Comparison of ENCODE assay signal across 22 mouse cellular contexts in genomic region chr6:105788462-105788861, GRCm38 (mm10).
A peak's percentile ranks its signal among the peaks of the same experiment; 100 is the strongest.
DNase-seq lines count a peak whose midpoint lies in the region; ATAC-seq and TF ChIP-seq lines count a peak whose summit lies in the region.
"Had no signal": no experiment of that assay in that cellular context is flagged by ENCODE, and none has a peak within 500 bp of the region (broad histone marks: within the 10 kb centered on the region; RNA-seq: fewer than 3 reads in every experiment).

No protein-coding gene starts in this region.

- H3K9ac ChIP-seq in forebrain, postnatal 0 days = no peak overlapping the region
- H3K9ac ChIP-seq in lung, postnatal 0 days (replicated peaks; ENCODE audit: low read depth) = no peak overlapping the region
- H3K9ac ChIP-seq: embryonic facial prominence, embryonic 15.5 days; midbrain, embryonic 12.5 days had no signal

- TF ChIP-seq CTCF in forebrain, postnatal 0 days (IDR thresholded peaks at IDR 0.05; ENCODE audit: low read depth) = 0 out of 2 replicates have a peak, but pooled peaks have one; percentile 22
- 0 out of 2 replicates have a peak, but pooled peaks have one; percentile 10 for TF ChIP-seq CTCF in lung, postnatal 0 days (IDR thresholded peaks at IDR 0.05)
- 0 out of 2 replicates have a peak, but pooled peaks have one; percentile 3 for TF ChIP-seq CTCF in brain, embryonic 14.5 days (IDR thresholded peaks at IDR 0.05; ENCODE audit: borderline replicate concordance, extremely low read depth, insufficient read depth, insufficient read length)

- TF ChIP-seq POLR2A in brain, embryonic 14.5 days (IDR thresholded peaks at IDR 0.05; ENCODE audit: borderline replicate concordance, extremely low read depth, insufficient read depth, insufficient read length, poor library complexity, severe bottlenecking) = no peak

- 95% methylated on average over 2 of the region's 2 CpGs for WGBS in forebrain, postnatal 0 days
- WGBS in forebrain, embryonic 10.5 days = 95% methylated on average over 2 of the region's 2 CpGs
- WGBS in lung, postnatal 0 days = 92% methylated on average over 2 of the region's 2 CpGs

- H3K36me3 ChIP-seq in forebrain, postnatal 0 days (ENCODE audit: insufficient read depth) = no peaks in the 10 kb centered on the region
- no peaks in the 10 kb centered on the region for H3K36me3 ChIP-seq in forebrain, embryonic 10.5 days (replicated peaks)
- H3K36me3 ChIP-seq in lung, postnatal 0 days (ENCODE audit: insufficient read depth, low read length) = no peaks in the 10 kb centered on the region
- H3K36me3 ChIP-seq: embryonic facial prominence, embryonic 15.5 days; midbrain, embryonic 12.5 days had no signal

- no peak for TF ChIP-seq EP300 in lung, postnatal 0 days (IDR thresholded peaks at IDR 0.05)

- no peak overlapping the region for H3K4me2 ChIP-seq in forebrain, postnatal 0 days (ENCODE audit: low read depth)
- no peak overlapping the region for H3K4me2 ChIP-seq in lung, postnatal 0 days (replicated peaks; ENCODE audit: low read depth, low read length)
- H3K4me2 ChIP-seq: embryonic facial prominence, embryonic 15.5 days; heart, embryonic 11.5 days; midbrain, embryonic 12.5 days had no signal

- H3K9me3 ChIP-seq in forebrain, postnatal 0 days (ENCODE audit: low read length) = no peaks in the 10 kb centered on the region
- no peaks in the 10 kb centered on the region for H3K9me3 ChIP-seq in forebrain, embryonic 10.5 days
- no peaks in the 10 kb centered on the region for H3K9me3 ChIP-seq in lung, postnatal 0 days (ENCODE audit: low read length)
- H3K9me3 ChIP-seq: embryonic facial prominence, embryonic 15.5 days; midbrain, embryonic 12.5 days had no signal

- no peaks in the 10 kb centered on the region for H3K27me3 ChIP-seq in forebrain, postnatal 0 days (ENCODE audit: insufficient read depth, low read length)
- H3K27me3 ChIP-seq in forebrain, embryonic 10.5 days (ENCODE audit: poor library complexity, severe bottlenecking) = no peaks in the 10 kb centered on the region
- no peaks in the 10 kb centered on the region for H3K27me3 ChIP-seq in lung, postnatal 0 days (replicated peaks; ENCODE audit: insufficient read depth, low read length)
- H3K27me3 ChIP-seq: CH12.LX; embryonic facial prominence, embryonic 15.5 days; midbrain, embryonic 12.5 days had no signal

- no peak overlapping the region for H3K27ac ChIP-seq in forebrain, postnatal 0 days (ENCODE audit: low read depth, low read length)
- no peak overlapping the region for H3K27ac ChIP-seq in forebrain, embryonic 10.5 days
- H3K27ac ChIP-seq in lung, postnatal 0 days (ENCODE audit: low read length) = no peak overlapping the region
- H3K27ac ChIP-seq: embryonic facial prominence, embryonic 15.5 days; midbrain, embryonic 12.5 days had no signal

- H3K4me1 ChIP-seq in forebrain, postnatal 0 days (ENCODE audit: insufficient read depth) = no peaks in the 10 kb centered on the region
- no peaks in the 10 kb centered on the region for H3K4me1 ChIP-seq in forebrain, embryonic 10.5 days
- H3K4me1 ChIP-seq in lung, postnatal 0 days (ENCODE audit: insufficient read depth, low read depth, low read length) = no peaks in the 10 kb centered on the region
- H3K4me1 ChIP-seq: embryonic facial prominence, embryonic 15.5 days; midbrain, embryonic 12.5 days had no signal

- H3K4me3 ChIP-seq in forebrain, postnatal 0 days (ENCODE audit: low read depth, low read length) = no peak overlapping the region
- H3K4me3 ChIP-seq in forebrain, embryonic 10.5 days = no peak overlapping the region
- no peak overlapping the region for H3K4me3 ChIP-seq in lung, postnatal 0 days (ENCODE audit: low read depth, low read length)
- H3K4me3 ChIP-seq: embryonic facial prominence, embryonic 15.5 days; midbrain, embryonic 12.5 days had no signal

- no peak for DNase-seq in forebrain, postnatal 0 days
- DNase-seq in forebrain, embryonic 10.5 days (ENCODE audit: extremely low spot score, low spot score) = no peak
- no peak for DNase-seq in lung, postnatal 0 days (ENCODE audit: low spot score)
- DNase-seq in lung, postnatal 36 days = no peak
- DNase-seq in brain, embryonic 14.5 days (ENCODE audit: low read depth) = peak; percentile 37
- DNase-seq in telencephalon, adult 2 months (ENCODE audit: low read depth, low spot score) = peak; percentile 10
- DNase-seq in ovary, adult 18-20 months (ENCODE audit: low spot score) = no peak
- DNase-seq: adrenal gland, postnatal 25 days; B cell, adult 2 months; cerebellum, adult 11 months; cerebellum, adult 9-11 months; kidney, postnatal 4 days; lung, postnatal 10 days; thymus, adult 2 months; thymus, postnatal 4 days had no signal

- no peak for ATAC-seq in forebrain, postnatal 0 days
- ATAC-seq in lung, postnatal 0 days = no peak
- no peak for ATAC-seq in granulocyte monocyte progenitor cell, adult 5-6 weeks (replicated peaks; ENCODE audit: poor library complexity, severe bottlenecking)
- ATAC-seq: hindbrain, embryonic 16.5 days; intestine, embryonic 16.5 days had no signal

Comparison
In these comparisons a context has a peak if more than half of its experiments do, and no peak if none do; other contexts are left out.
1. DNase-seq: peak in brain, embryonic 14.5 days (single experiment) and telencephalon, adult 2 months (single experiment); none in forebrain, postnatal 0 days (single experiment), forebrain, embryonic 10.5 days (single experiment), lung, postnatal 0 days (single experiment), lung, postnatal 36 days (single experiment) and ovary, adult 18-20 months (single experiment).
2. Peak in every context shown above with its lines, with median percentiles within 50 percentile points of each other: CTCF ChIP-seq.